Mouse (Mus musculus) heart, embryonic 15.5 days (tissue): ENCODE results near the gene Narfl. TPM values are rescaled to one million over a fixed set of nuclear protein-coding genes. Genes with fewer than 3 reads are reported as not detected.
"Not testable (repeated sequence)": the region's sequence is repeated elsewhere in the genome, so short reads cannot be mapped to it uniquely, and the experiment has no call there.

Experiments used
- ATAC-seq: fragments of 200-750 bp; cut with Nextera tagmentation; replicated peaks from 2 replicates; pipeline ENCODE4 v1.8.0; 2017; ENCODE audit warnings: low read depth, moderate TSS enrichment; ENCODE audit not compliant: insufficient number of reproducible peaks, insufficient read depth, low FRiP score
- H3K27ac ChIP-seq: fragments of 300-500 bp; sonication (generic); 2 replicates; pipeline ENCODE4 v1.5.1; 2015; ENCODE audit warnings: mild to moderate bottlenecking, inconsistent platforms
- H3K27me3 ChIP-seq: fragments of 300-500 bp; sonication (generic); 2 replicates; pipeline ENCODE4 v1.6.1; 2015; ENCODE audit warnings: inconsistent platforms
- H3K36me3 ChIP-seq: fragments of 300-500 bp; sonication (generic); 2 replicates; pipeline ENCODE4 v1.6.1; 2015; ENCODE audit warnings: mild to moderate bottlenecking, inconsistent platforms
- H3K4me1 ChIP-seq: fragments of 300-500 bp; sonication (generic); replicated peaks from 2 replicates; pipeline ENCODE4 v1.6.1; 2015; ENCODE audit warnings: inconsistent platforms
- H3K4me2 ChIP-seq: fragments of 300-500 bp; sonication (generic); 2 replicates; pipeline ENCODE4 v1.6.1; 2015; ENCODE audit warnings: inconsistent platforms, mild to moderate bottlenecking, moderate library complexity
- H3K4me3 ChIP-seq: fragments of 300-500 bp; sonication (generic); 2 replicates; pipeline ENCODE4 v1.5.1; 2015; ENCODE audit warnings: mild to moderate bottlenecking, inconsistent platforms
- H3K9ac ChIP-seq: fragments of 300-500 bp; sonication (generic); 2 replicates; pipeline ENCODE4 v1.6.1; 2015; ENCODE audit warnings: mild to moderate bottlenecking, inconsistent platforms
- H3K9me3 ChIP-seq: fragments of 300-500 bp; sonication (generic); replicated peaks from 2 replicates; pipeline ENCODE4 v1.6.1; 2016; ENCODE audit warnings: inconsistent platforms
- WGBS: fragments of 180-500 bp; shearing (Covaris S2); methylation state at CpG from one replicate; pipeline ENCODE4 v1.1.7; 2015; ENCODE audit warnings: mixed read lengths; 5-methylcytosine and 5-hydroxymethylcytosine counted together
- polyA plus RNA-seq: library from polyadenylated mRNA; unstranded; fragments of >200 nt; fragmentation: Nextera tagmentation; extraction: Ambion mirVana; gene quantifications from 2 replicates; pipeline ENCODE4 v1.2.1, GENCODE M21; 2015

The Narfl gene
- polyA plus RNA-seq, 1 experiment from 2014 or later, result 31.5 TPM

DNA sequence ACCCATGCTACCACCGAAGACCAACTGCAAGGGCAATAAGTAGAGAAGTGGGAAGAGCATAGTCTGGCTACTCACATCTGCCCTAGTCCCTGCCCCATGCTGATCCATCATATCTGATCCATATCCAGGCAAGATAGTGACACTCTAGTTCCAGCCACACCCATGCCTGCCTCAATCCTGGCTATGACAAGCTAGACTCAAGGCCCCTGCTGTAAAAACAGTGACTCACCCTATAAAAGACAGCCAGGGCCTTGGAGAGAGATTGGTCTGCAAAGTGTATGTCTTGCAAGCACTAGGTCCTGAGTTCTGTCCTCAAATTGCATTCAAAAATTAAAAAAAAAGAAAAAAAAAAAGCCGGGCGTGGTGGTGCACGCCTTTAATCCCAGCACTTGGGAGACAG is 32.9 kb downstream of the Narfl start:
- no peaks in the 10 kb centered on the region for H3K9me3 ChIP-seq
- 86% methylated on average over 4 of the region's 4 CpGs for WGBS
- no peak overlapping the region for H3K9ac ChIP-seq
- H3K4me1 ChIP-seq, result peaks cover 27% of the 10 kb centered on the region
- no peak overlapping the region for H3K4me3 ChIP-seq
- H3K27ac ChIP-seq, result no peak overlapping the region
- no peaks in the 10 kb centered on the region for H3K36me3 ChIP-seq
- peaks cover 49% of the 10 kb centered on the region for H3K27me3 ChIP-seq
- H3K4me2 ChIP-seq, result no peak overlapping the region
- ATAC-seq, result no peak

DNA sequence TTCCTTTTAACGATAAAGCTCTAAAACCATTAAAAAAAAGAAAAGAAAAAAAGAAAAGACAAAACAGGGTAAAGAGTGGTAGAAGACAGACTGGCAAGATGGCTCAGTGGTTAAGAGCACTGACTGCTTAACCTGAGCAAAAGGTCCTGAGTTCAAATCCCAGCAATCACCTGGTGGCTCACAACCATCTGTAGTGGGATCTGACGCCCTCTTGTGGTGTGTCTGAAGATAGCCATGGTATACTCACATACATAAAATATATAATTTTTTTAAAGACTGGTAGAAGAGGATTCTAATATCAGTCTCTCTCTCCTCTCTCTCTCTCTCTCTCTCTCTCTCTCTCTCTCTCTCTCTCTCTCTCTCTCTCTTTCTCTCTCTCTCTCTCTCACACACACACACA is 33.9 kb downstream of the Narfl start:
- not testable (repeated sequence) for H3K9me3 ChIP-seq, H3K4me3 ChIP-seq, H3K9ac ChIP-seq, H3K4me2 ChIP-seq, H3K36me3 ChIP-seq, H3K27ac ChIP-seq, ATAC-seq
- H3K27me3 ChIP-seq, result peaks cover 54% of the 10 kb centered on the region
- WGBS, result 45% methylated on average over 2 of the region's 2 CpGs
- peaks cover 27% of the 10 kb centered on the region for H3K4me1 ChIP-seq

DNA sequence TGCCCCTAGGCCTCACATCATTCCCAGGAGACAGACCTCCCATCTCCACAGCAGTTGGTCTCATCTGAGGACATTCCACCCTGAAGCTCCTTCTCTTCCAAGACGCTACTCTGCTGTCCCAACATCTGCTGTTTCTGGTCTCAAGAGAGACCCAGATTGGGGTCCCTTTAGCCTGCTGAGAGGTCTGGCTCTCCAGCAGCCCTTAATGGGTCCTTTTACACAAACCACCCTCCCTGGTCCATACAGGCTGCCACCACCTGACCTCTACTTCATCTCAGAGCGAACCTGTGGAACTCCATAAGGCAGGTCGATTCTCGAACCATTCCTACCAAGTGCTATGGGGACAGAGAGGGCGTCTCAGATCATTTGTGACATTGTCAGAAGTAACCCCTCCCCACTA is 34.5 kb downstream of the Narfl start:
- Histone ChIP-seq H3K4me1 (peaks cover 21% of the 10 kb centered on the region), H3K27me3 (peaks cover 56% of the 10 kb centered on the region), H3K4me2 (peak overlapping the region; percentile 96), H3K9ac (0 out of 2 replicates have a peak overlapping the region, but pooled peaks have one; percentile 40), H3K9me3 (no peaks in the 10 kb centered on the region), H3K27ac (no peak overlapping the region), H3K36me3 (no peaks in the 10 kb centered on the region), H3K4me3 (peak overlapping the region; percentile 62)
- no peak for ATAC-seq
- 42% methylated on average over 5 of the region's 5 CpGs for WGBS

DNA sequence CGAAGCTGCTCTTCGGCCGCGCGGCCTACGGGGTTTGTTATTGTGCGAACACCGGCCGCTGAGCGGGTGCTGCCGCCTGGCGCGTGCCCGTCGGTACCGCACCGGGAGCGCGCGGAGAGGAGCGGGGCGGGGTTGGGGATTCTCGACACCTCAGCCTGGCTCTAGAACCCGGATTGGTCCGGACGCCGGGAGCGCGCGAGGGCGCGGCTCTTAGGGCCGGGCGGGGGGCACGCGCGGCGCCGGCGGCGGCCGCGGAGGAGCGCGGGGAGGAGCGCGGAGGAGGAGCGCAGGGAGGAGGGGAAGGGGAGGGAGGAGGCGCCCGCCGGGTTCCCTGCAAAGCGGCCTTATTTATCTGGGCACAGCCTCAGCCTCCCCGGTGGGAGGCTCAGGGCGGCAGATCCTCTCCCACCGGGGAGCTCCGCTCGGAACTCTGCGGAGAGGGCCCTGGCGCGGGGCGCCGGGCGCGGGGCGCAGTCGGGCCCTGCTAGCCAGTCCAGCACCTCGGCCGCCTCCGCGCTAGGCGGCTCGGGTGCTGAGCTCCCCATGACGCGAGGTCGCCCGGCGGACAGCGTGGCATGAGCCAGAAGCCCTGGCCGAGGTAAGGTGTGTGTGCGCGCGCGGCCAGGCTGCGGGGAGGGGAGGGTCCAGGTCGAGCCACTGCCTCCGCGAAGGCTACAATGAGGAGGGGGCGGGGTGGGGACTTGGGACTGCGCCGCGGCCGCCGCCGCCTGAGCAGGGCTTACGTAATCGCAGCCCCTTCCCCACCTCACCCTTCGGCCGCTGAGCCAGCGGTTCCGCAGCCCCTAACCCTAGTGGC is 35.4 kb downstream of the Narfl start, which contains the start of gene Fbxl16:
Gene Fbxl16, plus strand, starts transcription at position 297 of the 817 bp plus-strand sequence.
- H3K9me3 ChIP-seq, result no peaks in the 10 kb centered on the region
- no peaks in the 10 kb centered on the region for H3K36me3 ChIP-seq
- under 1% methylated on average over 90 of the region's 100 CpGs for WGBS
- peaks cover 22% of the 10 kb centered on the region for H3K4me1 ChIP-seq
- H3K27ac ChIP-seq, result no peak within 1 kb of the TSS
- ATAC-seq, result peak; percentile 77
- peak within 1 kb of the TSS; percentile 96 for H3K4me2 ChIP-seq
- H3K27me3 ChIP-seq, result peaks cover 64% of the 10 kb centered on the region
- peak within 1 kb of the TSS; percentile 62 for H3K4me3 ChIP-seq
- peak within 1 kb of the TSS; percentile 40 for H3K9ac ChIP-seq

DNA sequence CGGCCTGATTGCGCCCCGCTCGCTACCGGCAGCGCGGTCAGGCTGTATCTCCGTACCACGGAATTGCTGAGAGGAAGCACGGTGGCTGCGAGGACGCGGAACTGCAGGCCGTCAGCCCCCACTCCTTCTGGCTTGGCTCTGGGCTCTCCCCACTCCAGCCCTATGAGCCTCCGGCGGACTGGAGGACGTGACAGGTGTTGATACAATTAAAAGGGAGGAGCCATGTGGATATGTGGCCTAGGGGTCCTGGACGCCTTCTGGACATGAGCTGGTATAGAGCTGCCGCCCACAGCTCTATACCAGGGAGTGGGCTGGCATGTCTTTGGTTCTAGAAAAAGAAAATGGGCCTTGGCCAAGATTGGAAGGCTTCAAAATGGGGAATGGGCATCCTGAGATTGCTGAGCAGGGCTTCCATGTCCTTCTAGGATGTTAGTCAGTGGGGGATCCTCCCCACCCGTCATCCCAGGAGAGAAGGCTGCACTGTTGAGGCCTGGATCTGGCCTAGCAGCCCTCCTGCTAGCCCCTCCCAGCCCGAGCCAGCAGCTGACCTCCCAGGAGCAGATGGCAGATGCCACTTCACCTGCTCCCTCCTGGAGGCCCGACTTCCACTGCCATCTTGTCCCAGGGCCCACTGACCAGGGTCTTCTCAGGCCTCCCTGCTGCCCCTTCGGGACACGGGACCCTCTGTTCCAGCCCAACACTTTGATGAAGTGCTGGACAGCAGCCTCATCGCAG is 36.2 kb downstream of the Narfl start:
- Histone ChIP-seq H3K9me3 (no peaks in the 10 kb centered on the region), H3K27me3 (peaks cover 67% of the 10 kb centered on the region), H3K4me1 (peaks cover 22% of the 10 kb centered on the region), H3K4me2 (peak overlapping the region; percentile 96), H3K27ac (no peak overlapping the region), H3K9ac (peak overlapping the region; percentile 40), H3K36me3 (no peaks in the 10 kb centered on the region), H3K4me3 (peak overlapping the region; percentile 62)
- ATAC-seq, result no peak
- 9% methylated on average over 24 of the region's 25 CpGs for WGBS

DNA sequence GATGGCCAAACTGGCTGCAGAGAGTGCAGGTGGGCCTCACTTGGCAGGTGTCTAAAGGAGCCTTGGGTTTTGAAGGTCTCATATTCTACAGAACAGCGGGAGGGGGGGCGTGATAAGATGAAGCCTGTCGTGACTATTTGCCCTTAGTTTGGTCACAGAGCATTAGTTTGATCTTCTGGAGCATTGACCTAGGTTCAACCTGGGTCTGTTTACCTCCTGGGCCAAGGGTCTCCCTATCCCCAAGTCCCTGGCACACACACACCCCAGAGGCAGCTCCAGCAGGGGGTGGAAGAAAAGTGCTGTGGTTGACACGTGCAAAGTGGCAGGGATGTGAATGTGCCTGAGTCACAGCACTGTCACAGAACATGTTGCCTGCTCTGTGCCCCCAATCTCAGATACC is 37.3 kb downstream of the Narfl start:
- 76% methylated on average over 4 of the region's 4 CpGs for WGBS
- Histone ChIP-seq H3K9ac (no peak overlapping the region), H3K4me1 (peaks cover 22% of the 10 kb centered on the region), H3K36me3 (no peaks in the 10 kb centered on the region), H3K4me3 (no peak overlapping the region), H3K27me3 (peaks cover 74% of the 10 kb centered on the region), H3K27ac (no peak overlapping the region), H3K9me3 (no peaks in the 10 kb centered on the region), H3K4me2 (no peak overlapping the region)
- no peak for ATAC-seq

DNA sequence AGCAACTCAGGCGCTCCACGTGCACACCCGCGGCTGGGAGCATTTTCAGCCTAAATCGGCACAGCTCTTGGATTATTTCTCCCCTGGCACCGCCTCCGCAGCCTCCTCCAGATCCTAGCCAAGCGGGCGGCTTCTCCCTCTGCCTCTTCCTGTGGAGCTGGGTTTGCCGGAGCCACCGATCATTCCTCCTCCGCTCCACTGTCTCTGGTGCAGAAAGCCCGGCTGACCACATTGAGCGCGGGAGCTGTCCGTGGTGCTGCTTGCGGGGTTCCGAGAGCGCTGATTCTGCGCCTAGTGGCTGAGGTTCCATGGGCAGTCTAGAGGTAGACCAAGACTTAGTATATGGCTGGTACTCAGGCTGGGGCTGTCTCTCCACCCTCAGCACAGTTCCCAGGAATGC is 39.9 kb downstream of the Narfl start:
- Histone ChIP-seq H3K27ac (no peak overlapping the region), H3K27me3 (peaks cover 93% of the 10 kb centered on the region), H3K4me2 (no peak overlapping the region), H3K36me3 (no peaks in the 10 kb centered on the region), H3K9ac (no peak overlapping the region), H3K4me3 (no peak overlapping the region), H3K4me1 (peaks cover 17% of the 10 kb centered on the region), H3K9me3 (no peaks in the 10 kb centered on the region)
- WGBS, result 2% methylated on average over 20 of the region's 20 CpGs
- 0 out of 2 replicates have a peak, but pooled peaks have one; percentile 30 for ATAC-seq

DNA sequence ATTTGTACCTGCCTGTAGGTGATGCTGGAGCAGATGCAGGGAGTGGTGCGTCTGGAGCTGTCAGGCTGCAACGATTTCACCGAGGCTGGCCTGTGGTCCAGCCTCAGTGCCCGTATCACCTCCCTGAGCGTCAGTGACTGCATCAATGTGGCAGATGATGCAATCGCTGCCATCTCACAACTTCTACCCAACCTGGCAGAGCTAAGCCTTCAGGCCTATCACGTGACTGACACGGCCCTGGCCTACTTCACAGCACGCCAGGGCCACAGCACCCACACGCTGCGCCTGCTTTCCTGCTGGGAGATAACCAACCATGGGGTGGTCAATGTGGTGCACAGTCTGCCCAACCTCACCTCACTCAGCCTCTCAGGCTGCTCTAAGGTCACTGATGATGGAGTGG is 44.1 kb downstream of the Narfl start:
- H3K36me3 ChIP-seq, result no peaks in the 10 kb centered on the region
- no peak overlapping the region for H3K4me3 ChIP-seq
- ATAC-seq, result no peak
- H3K4me2 ChIP-seq, result no peak overlapping the region
- no peak overlapping the region for H3K27ac ChIP-seq
- peaks cover 4% of the 10 kb centered on the region for H3K4me1 ChIP-seq
- no peak overlapping the region for H3K9ac ChIP-seq
- 73% methylated on average over 11 of the region's 11 CpGs for WGBS
- H3K27me3 ChIP-seq, result peaks cover 92% of the 10 kb centered on the region
- H3K9me3 ChIP-seq, result no peaks in the 10 kb centered on the region

DNA sequence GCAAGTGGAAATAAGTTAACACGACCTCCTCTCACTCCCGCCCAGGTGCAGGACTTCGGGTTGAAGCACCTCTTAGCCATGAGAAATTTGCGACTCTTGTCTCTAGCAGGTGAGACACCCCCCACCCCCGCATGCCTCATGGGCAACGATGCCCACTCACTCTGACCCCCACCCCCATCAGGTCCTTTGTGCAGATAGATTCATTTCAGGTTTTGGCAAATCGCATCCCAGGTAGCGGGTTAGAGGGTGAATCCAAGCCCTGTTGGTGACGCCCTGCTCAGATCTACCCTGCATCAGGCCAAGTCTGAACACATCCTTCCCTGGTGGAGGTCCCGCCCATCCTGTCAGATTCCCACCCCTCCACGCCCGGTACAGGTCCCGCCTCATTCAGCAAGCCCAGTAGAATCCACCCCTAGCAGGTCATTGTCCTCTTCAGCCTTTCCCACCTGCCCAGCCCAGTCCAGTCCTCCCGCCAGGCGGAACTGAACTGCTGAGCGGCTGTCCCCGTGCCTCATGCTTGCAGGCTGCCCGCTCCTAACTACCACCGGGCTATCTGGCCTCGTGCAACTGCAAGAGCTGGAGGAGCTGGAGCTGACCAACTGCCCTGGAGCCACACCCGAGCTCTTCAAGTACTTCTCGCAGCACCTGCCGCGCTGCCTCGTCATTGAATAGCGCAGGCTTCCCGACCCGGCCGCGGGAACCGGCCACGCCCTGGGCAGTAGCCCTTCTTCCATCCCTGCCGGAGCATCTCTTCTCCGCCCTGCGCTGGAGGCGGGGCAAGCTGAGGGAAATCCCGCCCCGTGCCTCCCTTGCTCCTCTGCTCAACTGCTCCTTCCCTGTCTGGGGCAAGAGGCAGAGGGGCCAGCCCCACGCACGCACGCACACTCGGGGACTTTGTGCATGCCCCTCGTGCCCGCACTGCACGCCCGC is 45.5 kb downstream of the Narfl start:
- Histone ChIP-seq H3K27me3 (peaks cover 81% of the 10 kb centered on the region), H3K9ac (no peak overlapping the region), H3K36me3 (no peaks in the 10 kb centered on the region), H3K4me2 (peak overlapping the region; percentile 5), H3K9me3 (no peaks in the 10 kb centered on the region), H3K27ac (no peak overlapping the region), H3K4me1 (peaks cover 5% of the 10 kb centered on the region), H3K4me3 (peak overlapping the region; percentile 4; the same call in 1 of the 2 replicates)
- ATAC-seq, result no peak
- WGBS, result 8% methylated on average over 46 of the region's 46 CpGs

DNA sequence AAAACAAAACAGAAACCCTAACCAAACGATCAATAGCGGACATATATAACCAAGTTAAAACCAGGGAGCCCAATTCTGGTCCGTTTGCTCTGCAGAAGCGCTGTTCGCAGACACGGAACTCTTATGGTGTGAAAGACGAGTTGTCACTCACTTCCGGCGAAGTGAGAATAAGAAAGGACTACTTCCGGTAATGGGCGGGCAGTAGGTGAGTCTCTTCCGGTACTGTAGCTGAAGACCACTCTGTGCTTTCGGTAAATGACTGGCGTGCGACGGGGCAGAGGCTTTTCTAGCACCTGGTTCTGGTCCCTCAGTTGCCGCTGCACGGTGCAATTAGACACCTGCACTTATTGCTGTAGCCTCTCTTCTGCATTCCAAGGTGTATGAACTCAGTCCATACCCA is 49.9 kb downstream of the Narfl start, which contains the start of gene Wdr24:
Gene Wdr24, plus strand, starts transcription at position 176 of the 400 bp plus-strand sequence.
- Histone ChIP-seq H3K9ac (peak within 1 kb of the TSS; percentile 63), H3K27me3 (peaks cover 41% of the 10 kb centered on the region), H3K27ac (peak within 1 kb of the TSS; percentile 8; the same call in 1 of the 2 replicates), H3K36me3 (peaks cover 5% of the 10 kb centered on the region; the same call in 1 of the 2 replicates), H3K4me1 (peaks cover 24% of the 10 kb centered on the region), H3K4me2 (peak within 1 kb of the TSS; percentile 87), H3K9me3 (no peaks in the 10 kb centered on the region), H3K4me3 (peak within 1 kb of the TSS; percentile 61)
- under 1% methylated on average over 18 of the region's 18 CpGs for WGBS
- peak; percentile 58; the same call in 1 of the 2 replicates for ATAC-seq
